Mouse (Mus musculus) hindbrain, embryonic 14.5 days (tissue): Measurements from ENCODE around the gene Fam3a. TPM values are rescaled to one million over a fixed set of nuclear protein-coding genes. Genes with fewer than 3 reads are reported as not detected.
A peak's percentile ranks its signal among the peaks of the same experiment; 100 is the strongest.

Experiments
- ATAC-seq: fragments of 200-750 bp; cut with Nextera tagmentation; 2 replicates; pipeline ENCODE4 v1.8.0; 2017; ENCODE audit warnings: moderate number of reproducible peaks, mild to moderate bottlenecking, moderate TSS enrichment, moderate library complexity; ENCODE audit not compliant: low FRiP score
- DNase-seq: peaks from one replicate; pipeline ENCODE4 v3.0.0-alpha.2; 2015; ENCODE audit warnings: low spot score
- H3K27ac ChIP-seq: fragments of 300-500 bp; sonication (generic); 2 replicates; pipeline ENCODE4 v1.5.1; 2014; ENCODE audit warnings: mild to moderate bottlenecking, moderate library complexity
- H3K27me3 ChIP-seq: fragments of 300-500 bp; sonication (generic); 2 replicates; pipeline ENCODE4 v1.6.1; 2014; ENCODE audit warnings: mild to moderate bottlenecking, low read length, mixed read lengths; ENCODE audit not compliant: control insufficient read depth, insufficient read depth
- H3K36me3 ChIP-seq: fragments of 300-500 bp; sonication (generic); replicated peaks from 2 replicates; pipeline ENCODE4 v1.6.1; 2014; ENCODE audit not compliant: control insufficient read depth, insufficient read depth
- H3K4me1 ChIP-seq: fragments of 300-500 bp; sonication (generic); replicated peaks from 2 replicates; pipeline ENCODE4 v1.6.1; 2014; ENCODE audit warnings: antibody characterized with exemption, low read length, mixed read lengths; ENCODE audit not compliant: control insufficient read depth, insufficient read depth
- H3K4me2 ChIP-seq: fragments of 300-500 bp; sonication (generic); replicated peaks from 2 replicates; pipeline ENCODE4 v1.6.1; 2014; ENCODE audit warnings: mild to moderate bottlenecking, moderate library complexity
- H3K4me3 ChIP-seq: fragments of 300-500 bp; sonication (generic); replicated peaks from 2 replicates; pipeline ENCODE4 v1.5.1; 2014; ENCODE audit warnings: mild to moderate bottlenecking, low read length
- H3K9ac ChIP-seq: fragments of 300-500 bp; sonication (generic); 2 replicates; pipeline ENCODE4 v1.6.1; 2014
- H3K9me3 ChIP-seq: fragments of 300-500 bp; sonication (generic); 2 replicates; pipeline ENCODE4 v1.6.1; 2016; ENCODE audit warnings: low read length; ENCODE audit not compliant: control insufficient read depth
- WGBS: fragments of 180-500 bp; shearing (Covaris S2); extraction: QIAGEN DNeasy Blood & Tissue Kit; methylation state at CpG from one replicate; pipeline ENCODE4 v1.1.7; 2014; 5-methylcytosine and 5-hydroxymethylcytosine counted together
- polyA plus RNA-seq: library from polyadenylated mRNA; unstranded; fragments of >200 nt; fragmentation: Nextera tagmentation; extraction: Ambion mirVana; gene quantifications from 2 replicates; pipeline ENCODE4 v1.2.1, GENCODE M21; 2014

Gene Fam3a
- polyA plus RNA-seq, 1 experiment from 2014 or later, result 36.0 TPM

DNA sequence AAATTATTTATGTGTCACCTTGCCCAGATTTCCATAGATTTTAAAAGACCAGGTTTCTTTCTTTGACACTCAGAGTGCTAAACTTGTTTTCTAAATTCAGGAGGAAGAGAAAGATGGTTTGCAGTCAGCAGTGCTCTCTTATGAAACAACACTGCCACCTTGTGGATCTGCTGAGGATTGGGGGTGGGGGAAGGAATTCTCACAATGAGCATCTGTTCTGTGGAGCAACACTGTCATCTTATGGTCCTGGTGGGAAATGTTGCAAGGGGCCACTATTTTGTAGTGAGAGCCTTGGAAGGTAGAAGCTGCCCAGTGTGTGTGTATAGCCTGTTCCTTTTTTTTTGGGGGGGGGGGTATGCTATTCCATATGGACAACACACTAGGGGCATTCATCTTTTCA lies 20.3 kb upstream of the Fam3a start:
- H3K4me3 ChIP-seq, result no peak overlapping the region
- ATAC-seq, result peak; percentile 76
- H3K9me3 ChIP-seq, result no peaks in the 10 kb centered on the region
- H3K4me1 ChIP-seq, result no peaks in the 10 kb centered on the region
- H3K27me3 ChIP-seq, result no peaks in the 10 kb centered on the region
- no peak overlapping the region for H3K27ac ChIP-seq
- no peak overlapping the region for H3K4me2 ChIP-seq
- DNase-seq, result peak; percentile 80
- no peak overlapping the region for H3K9ac ChIP-seq
- peaks cover 7% of the 10 kb centered on the region; the same call in 1 of the 2 replicates for H3K36me3 ChIP-seq

DNA sequence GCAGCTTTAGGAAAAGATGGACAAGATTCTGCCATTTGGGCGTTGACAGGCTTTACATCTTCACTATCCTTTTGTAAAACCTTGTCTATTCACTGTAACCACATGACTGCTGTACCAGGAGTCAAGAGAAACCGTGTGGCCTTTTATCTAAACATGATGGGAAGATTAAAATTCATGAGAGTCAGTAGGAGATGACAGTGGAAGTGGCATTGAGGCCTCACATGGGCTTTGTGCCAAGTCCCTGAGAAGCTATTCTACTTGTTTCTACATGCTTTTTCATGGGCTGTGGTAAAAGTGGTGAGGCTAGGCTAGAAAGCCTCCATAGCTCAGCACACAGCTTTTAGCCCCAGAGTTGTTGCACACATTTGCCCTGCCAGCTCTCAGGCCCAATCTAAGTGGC lies 15.3 kb upstream of the Fam3a start:
- Histone ChIP-seq H3K27me3 (no peaks in the 10 kb centered on the region), H3K9ac (no peak overlapping the region), H3K4me2 (no peak overlapping the region), H3K4me3 (no peak overlapping the region), H3K27ac (no peak overlapping the region), H3K36me3 (no peaks in the 10 kb centered on the region), H3K4me1 (no peaks in the 10 kb centered on the region), H3K9me3 (no peaks in the 10 kb centered on the region)
- ATAC-seq (no peak), DNase-seq (no peak)
- WGBS, result 34% methylated on average over 2 of the region's 2 CpGs

DNA sequence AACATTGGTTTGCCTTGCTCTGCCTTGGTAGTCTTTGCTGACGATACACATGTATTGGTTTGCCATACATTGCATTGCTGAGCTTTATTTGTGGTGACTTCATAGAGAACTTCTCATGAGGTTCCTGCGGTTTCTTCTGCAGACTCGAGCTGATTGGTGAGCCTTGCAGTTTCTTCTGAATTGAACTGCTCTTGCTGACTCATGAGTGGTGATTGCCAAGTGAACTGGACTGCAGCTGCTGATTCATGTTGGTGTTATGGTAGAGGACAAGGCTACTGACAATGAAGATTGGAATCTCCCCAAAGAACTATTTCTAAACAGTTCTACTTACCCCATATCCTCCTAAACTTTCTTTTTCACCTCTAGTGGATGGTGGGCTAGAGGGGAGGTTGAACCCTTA lies 7.1 kb upstream of the Fam3a start:
- Histone ChIP-seq H3K27ac (no peak overlapping the region), H3K9me3 (no peaks in the 10 kb centered on the region), H3K36me3 (no peaks in the 10 kb centered on the region), H3K4me3 (no peak overlapping the region), H3K9ac (no peak overlapping the region), H3K4me1 (no peaks in the 10 kb centered on the region), H3K27me3 (no peaks in the 10 kb centered on the region), H3K4me2 (no peak overlapping the region)
- WGBS, result 91% methylated on average over 3 of the region's 3 CpGs
- no peak for ATAC-seq
- no peak for DNase-seq

DNA sequence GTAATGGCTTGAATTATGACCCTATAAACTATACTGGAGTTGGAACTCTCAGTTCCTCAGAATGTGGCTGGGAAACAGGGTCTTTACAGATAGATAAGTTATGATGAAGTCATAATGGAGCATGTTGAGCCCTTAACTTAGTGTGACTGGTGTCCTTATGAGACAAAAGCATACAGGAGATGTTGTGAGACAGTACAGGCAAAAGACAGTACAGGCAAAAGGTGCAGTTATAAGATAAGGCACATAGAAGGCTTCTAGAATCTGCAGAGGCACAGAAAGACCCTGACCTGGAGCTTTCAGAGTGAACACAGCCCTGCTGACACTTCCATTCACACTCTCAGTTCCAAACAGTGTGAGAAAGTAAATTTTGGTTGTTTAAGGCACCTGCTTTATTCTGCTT lies 4.9 kb downstream of the Fam3a start:
- Histone ChIP-seq H3K4me2 (no peak overlapping the region), H3K9ac (no peak overlapping the region)
- ATAC-seq, result no peak

DNA sequence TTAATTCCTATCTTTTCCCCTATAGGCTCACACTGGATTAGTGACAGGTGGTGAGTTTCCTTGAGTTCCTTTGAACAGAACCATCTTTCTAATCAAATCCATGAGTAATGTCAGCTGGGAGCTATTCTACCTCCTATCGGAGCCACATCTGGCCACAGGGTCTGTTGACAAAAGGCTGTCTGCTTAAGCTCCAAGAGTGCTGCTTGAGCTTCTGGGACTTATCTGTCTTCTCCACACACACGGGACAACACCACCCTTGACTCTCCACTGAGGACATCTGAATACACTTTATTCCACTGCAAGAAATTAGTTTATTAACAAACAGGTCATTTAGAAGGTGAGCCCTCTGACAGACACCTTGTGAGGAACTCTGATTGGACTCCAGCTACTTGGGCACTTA lies 8.6 kb downstream of the Fam3a start:
- Histone ChIP-seq H3K4me2 (no peak overlapping the region), H3K27ac (no peak overlapping the region), H3K36me3 (peaks cover 14% of the 10 kb centered on the region), H3K9me3 (no peaks in the 10 kb centered on the region), H3K9ac (no peak overlapping the region), H3K4me3 (no peak overlapping the region), H3K4me1 (no peaks in the 10 kb centered on the region), H3K27me3 (no peaks in the 10 kb centered on the region)
- WGBS, result 85% methylated on average over 2 of the region's 2 CpGs
- DNase-seq (no peak), ATAC-seq (no peak)

More for the DNA sequence above, 4.9 kb downstream of the Fam3a start:
- Histone ChIP-seq H3K9me3 (no peaks in the 10 kb centered on the region), H3K27me3 (no peaks in the 10 kb centered on the region), H3K36me3 (peaks cover 14% of the 10 kb centered on the region), H3K27ac (no peak overlapping the region), H3K4me1 (no peaks in the 10 kb centered on the region; the same call in 1 of the 2 replicates), H3K4me3 (no peak overlapping the region)
- no peak for DNase-seq

DNA sequence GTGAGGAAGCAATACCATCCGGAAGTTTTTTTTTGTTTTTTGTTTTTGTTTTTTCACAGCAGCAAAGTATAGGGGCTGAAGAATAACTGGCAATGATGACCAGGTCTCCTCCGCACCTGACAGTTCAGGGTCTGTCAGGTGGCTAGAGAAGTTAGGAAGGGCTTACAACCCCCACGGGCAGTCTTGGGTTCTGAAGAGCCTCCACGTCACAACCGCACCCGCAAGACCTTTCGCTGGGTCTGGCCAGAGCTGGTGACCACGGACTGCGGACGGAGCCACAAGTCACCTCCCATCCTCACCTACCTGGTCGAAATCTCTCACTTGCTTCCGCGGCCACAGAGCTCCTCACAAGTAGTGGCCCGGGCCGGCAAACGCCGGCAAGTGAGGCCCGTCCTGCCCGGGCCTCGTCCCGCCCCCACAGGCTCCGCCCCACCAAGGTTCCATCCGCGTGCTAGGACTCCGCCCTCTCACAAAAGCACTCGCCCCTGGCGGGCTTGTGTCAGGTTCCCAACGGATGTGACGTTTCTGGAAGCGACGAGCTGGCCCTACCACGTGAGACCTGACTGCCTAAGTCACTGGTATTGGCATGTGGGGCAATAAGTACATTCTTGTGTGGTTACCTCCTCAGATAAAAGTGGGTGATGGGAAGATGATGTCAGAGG lies 20.1 kb downstream of the Fam3a start, which contains the start of the genes Ubl4a and Slc10a3:
Gene Ubl4a (minus strand): TSS at position 331 of the 662 bp plus-strand sequence.
Gene Slc10a3 (minus strand): TSS at position 462 of the 662 bp plus-strand sequence.
- H3K27ac ChIP-seq, result no peak within 1 kb of the TSS
- WGBS, result 18% methylated on average over 32 of the region's 32 CpGs

DNA sequence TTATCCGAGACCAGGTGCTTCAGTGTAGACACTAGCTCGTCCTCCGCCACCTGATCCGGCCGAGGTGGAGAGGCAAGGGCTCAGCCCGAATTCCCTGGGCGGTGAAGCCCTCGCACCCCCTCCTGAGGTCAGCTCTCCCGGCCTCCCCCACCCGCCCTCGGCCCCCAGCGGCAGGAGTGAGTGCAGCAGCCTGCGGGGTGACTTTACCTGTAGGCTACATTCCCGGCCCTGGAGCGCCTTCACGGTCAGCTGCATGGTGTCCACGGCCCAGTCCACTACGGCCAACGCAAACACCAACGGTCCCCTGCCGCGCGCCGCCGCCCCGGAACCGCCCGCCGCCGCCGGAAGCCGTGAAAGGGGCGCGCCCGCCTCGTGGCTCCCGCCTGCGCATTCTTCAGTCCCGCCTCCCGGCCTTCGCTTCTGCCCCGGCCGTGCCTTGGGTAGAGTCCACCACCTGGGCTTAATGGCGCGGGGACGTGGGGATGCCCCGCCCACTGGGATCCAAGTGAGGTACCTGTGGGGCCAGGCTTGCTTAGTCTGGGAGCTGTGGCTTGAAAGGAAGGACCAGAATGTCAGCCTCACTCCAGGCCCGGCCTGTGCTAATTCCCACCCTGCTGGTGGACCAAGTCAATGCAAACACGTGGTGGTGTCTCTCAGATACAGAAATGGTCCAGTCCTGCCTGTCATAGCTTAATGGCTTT lies 24.7 kb downstream of the Fam3a start:
- WGBS, result 20% methylated on average over 49 of the region's 49 CpGs
- H3K27me3 ChIP-seq, result no peaks in the 10 kb centered on the region
- H3K4me2 ChIP-seq, result peak overlapping the region; percentile 63
- H3K4me3 ChIP-seq, result peak overlapping the region; percentile 58
- H3K9me3 ChIP-seq, result no peaks in the 10 kb centered on the region
- ATAC-seq (peak; percentile 76), DNase-seq (peak; percentile 66)
- peaks cover 14% of the 10 kb centered on the region; the same call in 1 of the 2 replicates for H3K4me1 ChIP-seq
- peak overlapping the region; percentile 82 for H3K27ac ChIP-seq
- peak overlapping the region; percentile 84 for H3K9ac ChIP-seq
- H3K36me3 ChIP-seq, result no peaks in the 10 kb centered on the region; the same call in 1 of the 2 replicates

More for the DNA sequence above, 20.1 kb downstream of the Fam3a start, which contains the start of the genes Ubl4a and Slc10a3:
- no peaks in the 10 kb centered on the region for H3K9me3 ChIP-seq
- H3K9ac ChIP-seq, result peak within 1 kb of the TSS; percentile 60
- peak; percentile 82 for DNase-seq
- peak; percentile 94 for ATAC-seq
- H3K36me3 ChIP-seq, result no peaks in the 10 kb centered on the region
- H3K4me2 ChIP-seq, result peak within 1 kb of the TSS; percentile 64
- 0 out of 2 replicates have a peak, but pooled peaks cover 6% of the 10 kb centered on the region for H3K4me1 ChIP-seq
- no peaks in the 10 kb centered on the region for H3K27me3 ChIP-seq
- H3K4me3 ChIP-seq, result peak within 1 kb of the TSS; percentile 44

DNA sequence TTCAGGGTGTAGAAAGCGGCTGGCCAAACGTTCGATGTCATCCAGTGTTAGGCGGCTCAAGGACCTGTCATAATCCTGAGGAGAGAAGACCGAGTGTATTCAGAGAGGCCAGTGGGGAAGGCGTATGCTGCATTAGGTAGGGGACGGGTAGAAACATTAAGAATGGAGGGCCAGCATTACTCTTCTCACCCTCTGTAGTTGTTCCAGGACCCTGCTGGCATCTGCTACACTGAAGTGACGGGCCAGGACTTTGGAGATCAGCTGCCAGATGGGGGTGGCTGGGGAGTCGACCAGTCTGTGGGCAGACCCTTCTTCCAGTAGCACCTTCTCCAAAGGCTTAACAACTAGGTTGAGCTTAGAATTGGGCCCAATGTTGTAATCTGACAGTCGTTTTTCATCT lies 25.6 kb downstream of the Fam3a start:
- H3K27me3 ChIP-seq, result no peaks in the 10 kb centered on the region
- 66% methylated on average over 10 of the region's 10 CpGs for WGBS
- H3K4me3 ChIP-seq, result peak overlapping the region; percentile 58
- H3K27ac ChIP-seq, result peak overlapping the region; percentile 82; the same call in 1 of the 2 replicates
- ATAC-seq (no peak), DNase-seq (no peak)
- peaks cover 10% of the 10 kb centered on the region; the same call in 1 of the 2 replicates for H3K4me1 ChIP-seq
- peak overlapping the region; percentile 63 for H3K4me2 ChIP-seq
- no peaks in the 10 kb centered on the region; the same call in 1 of the 2 replicates for H3K36me3 ChIP-seq
- H3K9ac ChIP-seq, result peak overlapping the region; percentile 84
- H3K9me3 ChIP-seq, result no peaks in the 10 kb centered on the region

DNA sequence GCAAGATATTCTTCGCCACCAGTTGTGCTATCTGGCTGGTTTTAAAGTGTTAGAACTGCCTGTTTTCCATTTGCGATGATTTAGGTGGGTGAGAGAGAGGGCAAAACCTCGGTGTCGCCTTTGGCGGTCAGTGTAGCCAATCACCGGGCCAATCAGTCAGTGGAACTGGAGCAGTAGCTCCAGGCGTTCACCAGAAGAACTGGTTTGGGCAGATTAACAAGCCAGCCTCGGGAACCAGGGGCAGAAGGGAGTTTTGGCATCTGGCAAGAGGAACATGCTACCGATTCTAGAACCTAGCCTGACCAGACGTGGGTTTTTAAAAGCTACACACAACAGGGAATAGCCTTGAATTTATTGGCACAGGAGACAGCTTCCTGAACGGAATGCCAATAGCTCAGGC lies 33.9 kb downstream of the Fam3a start:
- no peak overlapping the region for H3K9ac ChIP-seq
- no peaks in the 10 kb centered on the region for H3K4me1 ChIP-seq
- no peak for ATAC-seq
- no peak overlapping the region for H3K4me2 ChIP-seq
- 55% methylated on average over 11 of the region's 11 CpGs for WGBS
- no peaks in the 10 kb centered on the region for H3K36me3 ChIP-seq
- no peaks in the 10 kb centered on the region for H3K27me3 ChIP-seq
- H3K9me3 ChIP-seq, result 0 out of 2 replicates have a peak, but pooled peaks cover 3% of the 10 kb centered on the region
- no peak for DNase-seq
- H3K4me3 ChIP-seq, result no peak overlapping the region
- H3K27ac ChIP-seq, result no peak overlapping the region
